Mouse (Mus musculus) neural tube, embryonic 13.5 days (tissue): ENCODE results near the gene Rimbp3. TPM values are rescaled to one million over a fixed set of nuclear protein-coding genes. Genes with fewer than 3 reads are reported as not detected.

Source experiments
- ATAC-seq: fragments of 200-750 bp; cut with Nextera tagmentation; 2 replicates; pipeline ENCODE4 v1.8.0; 2017; ENCODE audit warnings: low read depth, mild to moderate bottlenecking, moderate TSS enrichment, moderate library complexity
- H3K27ac ChIP-seq: fragments of 300-500 bp; sonication (generic); replicated peaks from 2 replicates; pipeline ENCODE4 v1.5.1; 2015; ENCODE audit warnings: moderate library complexity, mild to moderate bottlenecking, inconsistent platforms
- H3K27me3 ChIP-seq: fragments of 300-500 bp; sonication (generic); 2 replicates; pipeline ENCODE4 v1.6.1; 2015; ENCODE audit warnings: mild to moderate bottlenecking, inconsistent platforms
- H3K36me3 ChIP-seq: fragments of 300-500 bp; sonication (generic); 2 replicates; pipeline ENCODE4 v1.6.1; 2015; ENCODE audit warnings: mild to moderate bottlenecking, inconsistent platforms
- H3K4me1 ChIP-seq: fragments of 300-500 bp; sonication (generic); replicated peaks from 2 replicates; pipeline ENCODE4 v1.6.1; 2015; ENCODE audit warnings: inconsistent platforms
- H3K4me2 ChIP-seq: fragments of 300-500 bp; sonication (generic); 2 replicates; pipeline ENCODE4 v1.6.1; 2015; ENCODE audit warnings: inconsistent platforms, mild to moderate bottlenecking, moderate library complexity
- H3K4me3 ChIP-seq: fragments of 300-500 bp; sonication (generic); 2 replicates; pipeline ENCODE4 v1.5.1; 2015; ENCODE audit warnings: mild to moderate bottlenecking, inconsistent platforms
- H3K9ac ChIP-seq: fragments of 300-500 bp; sonication (generic); 2 replicates; pipeline ENCODE4 v1.6.1; 2015; ENCODE audit warnings: moderate library complexity, mild to moderate bottlenecking, inconsistent platforms
- H3K9me3 ChIP-seq: fragments of 300-500 bp; sonication (generic); 2 replicates; pipeline ENCODE4 v1.6.1; 2016; ENCODE audit warnings: inconsistent platforms
- WGBS: fragments of 180-500 bp; shearing (Covaris S2); methylation state at CpG from one replicate; pipeline ENCODE4 v1.1.7; 2015; 5-methylcytosine and 5-hydroxymethylcytosine counted together
- polyA plus RNA-seq: library from polyadenylated mRNA; unstranded; fragments of >200 nt; fragmentation: Nextera tagmentation; extraction: Ambion mirVana; gene quantifications from 2 replicates; pipeline ENCODE4 v1.2.1, GENCODE M21; 2015

Gene Rimbp3
- polyA plus RNA-seq, 1 experiment from 2014 or later: 1.5 TPM

- 75% methylated on average over 4 of the region's 4 CpGs for WGBS
- no peaks in the 10 kb centered on the region for H3K27me3 ChIP-seq
- no peak overlapping the region for H3K4me2 ChIP-seq
- no peak overlapping the region for H3K4me3 ChIP-seq
- H3K27ac ChIP-seq: no peak overlapping the region
- no peaks in the 10 kb centered on the region for H3K36me3 ChIP-seq
- no peak for ATAC-seq
- no peaks in the 10 kb centered on the region for H3K9me3 ChIP-seq
- H3K4me1 ChIP-seq: peaks cover 33% of the 10 kb centered on the region
- H3K9ac ChIP-seq: no peak overlapping the region
These were observed 39.3 kb downstream of the Rimbp3 start for GRCm38 (mm10) chr16:17247727-17248126.

GRCm38 (mm10) chr16:17249135-17249534 is 40.7 kb downstream of the Rimbp3 start:
- Histone ChIP-seq H3K27me3 (no peaks in the 10 kb centered on the region), H3K4me1 (peaks cover 42% of the 10 kb centered on the region), H3K36me3 (no peaks in the 10 kb centered on the region), H3K27ac (no peak overlapping the region), H3K4me3 (no peak overlapping the region), H3K9ac (no peak overlapping the region), H3K9me3 (no peaks in the 10 kb centered on the region), H3K4me2 (no peak overlapping the region)
- 73% methylated on average over 6 of the region's 6 CpGs for WGBS
- no peak for ATAC-seq

GRCm38 (mm10) chr16:17251539-17251938 is 43.1 kb downstream of the Rimbp3 start:
- H3K4me3 ChIP-seq: no peak overlapping the region
- H3K27me3 ChIP-seq: no peaks in the 10 kb centered on the region
- H3K9me3 ChIP-seq: no peaks in the 10 kb centered on the region
- no peak for ATAC-seq
- peaks cover 12% of the 10 kb centered on the region for H3K36me3 ChIP-seq
- H3K27ac ChIP-seq: no peak overlapping the region
- no peak overlapping the region for H3K9ac ChIP-seq
- H3K4me2 ChIP-seq: no peak overlapping the region
- peaks cover 46% of the 10 kb centered on the region for H3K4me1 ChIP-seq
- 71% methylated on average over 3 of the region's 3 CpGs for WGBS

DNA sequence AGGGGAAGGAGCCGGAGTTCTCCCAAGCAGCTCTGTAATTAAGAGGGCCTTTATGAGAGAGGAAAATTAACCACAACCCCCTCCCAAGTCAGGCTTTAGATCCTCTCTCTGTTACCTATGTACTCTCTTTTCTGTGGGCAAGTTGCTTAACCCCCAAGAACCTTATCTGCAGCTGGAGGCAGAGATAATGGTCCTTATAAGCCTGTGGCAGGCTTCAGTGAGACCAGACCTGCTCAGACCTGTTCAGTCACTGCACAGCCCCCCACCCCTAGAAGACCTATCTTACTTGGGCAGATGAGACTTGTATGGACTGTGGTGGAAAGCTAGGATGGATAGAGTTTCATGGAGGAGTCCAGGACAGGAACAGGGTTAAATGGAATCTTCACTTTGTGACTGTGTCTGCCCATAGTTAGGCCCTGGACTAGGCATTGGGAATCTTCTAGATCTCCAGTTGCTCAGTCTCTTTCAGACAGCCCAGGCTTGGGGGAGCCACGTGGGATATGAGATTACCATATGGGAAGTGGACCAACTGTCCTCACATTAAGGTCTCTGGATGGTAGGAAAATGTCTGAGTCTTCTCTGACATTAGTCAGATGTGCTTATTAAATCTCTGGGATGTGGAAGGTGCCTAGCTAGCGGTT is 43.8 kb downstream of the Rimbp3 start:
- Histone ChIP-seq H3K9me3 (no peaks in the 10 kb centered on the region), H3K36me3 (peaks cover 17% of the 10 kb centered on the region), H3K27ac (no peak overlapping the region), H3K4me3 (no peak overlapping the region), H3K27me3 (no peaks in the 10 kb centered on the region), H3K4me1 (peaks cover 46% of the 10 kb centered on the region), H3K9ac (no peak overlapping the region), H3K4me2 (no peak overlapping the region)
- 86% methylated on average over 3 of the region's 3 CpGs for WGBS
- no peak for ATAC-seq

- H3K27ac ChIP-seq: no peak overlapping the region
- 75% methylated on average over 7 of the region's 7 CpGs for WGBS
- H3K9me3 ChIP-seq: no peaks in the 10 kb centered on the region
- no peak overlapping the region for H3K4me2 ChIP-seq
- H3K9ac ChIP-seq: no peak overlapping the region
- H3K36me3 ChIP-seq: peaks cover 24% of the 10 kb centered on the region
- H3K4me3 ChIP-seq: no peak overlapping the region
- peaks cover 40% of the 10 kb centered on the region for H3K4me1 ChIP-seq
- no peak for ATAC-seq
- no peaks in the 10 kb centered on the region for H3K27me3 ChIP-seq
These were observed 44.4 kb downstream of the Rimbp3 start for GRCm38 (mm10) chr16:17252841-17253240.

GRCm38 (mm10) chr16:17254005-17254597 is 45.7 kb downstream of the Rimbp3 start:
- Histone ChIP-seq H3K4me3 (no peak overlapping the region), H3K9me3 (no peaks in the 10 kb centered on the region), H3K36me3 (peaks cover 36% of the 10 kb centered on the region), H3K4me2 (no peak overlapping the region), H3K27ac (0 out of 2 replicates have a peak overlapping the region, but pooled peaks have one; percentile 10), H3K27me3 (no peaks in the 10 kb centered on the region), H3K4me1 (peaks cover 38% of the 10 kb centered on the region), H3K9ac (no peak overlapping the region)
- no peak for ATAC-seq
- 16% methylated on average over 4 of the region's 4 CpGs for WGBS

- ATAC-seq: no peak
- Histone ChIP-seq H3K27me3 (no peaks in the 10 kb centered on the region), H3K36me3 (peaks cover 47% of the 10 kb centered on the region), H3K9me3 (no peaks in the 10 kb centered on the region), H3K4me2 (no peak overlapping the region), H3K9ac (no peak overlapping the region), H3K27ac (no peak overlapping the region), H3K4me3 (no peak overlapping the region), H3K4me1 (peaks cover 38% of the 10 kb centered on the region)
- WGBS: 84% methylated on average over 2 of the region's 2 CpGs
These were observed 46.9 kb downstream of the Rimbp3 start for GRCm38 (mm10) chr16:17255270-17255669.

DNA sequence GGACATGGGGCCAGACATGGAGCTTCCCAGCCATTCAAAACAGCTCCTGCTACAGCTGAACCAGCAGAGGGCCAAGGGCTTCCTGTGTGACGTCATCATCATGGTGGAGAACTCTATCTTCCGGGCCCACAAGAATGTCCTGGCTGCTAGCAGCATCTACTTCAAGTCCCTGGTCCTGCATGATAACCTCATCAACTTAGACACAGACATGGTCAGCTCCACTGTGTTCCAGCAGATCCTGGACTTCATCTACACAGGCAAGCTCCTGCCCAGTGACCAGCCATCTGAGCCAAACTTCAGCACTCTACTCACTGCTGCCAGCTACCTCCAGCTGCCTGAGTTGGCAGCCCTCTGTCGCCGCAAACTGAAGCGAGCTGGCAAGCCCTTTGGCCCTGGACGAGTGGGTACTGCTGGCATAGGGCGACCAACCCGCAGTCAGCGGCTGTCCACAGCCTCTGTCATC is 49.0 kb downstream of the Rimbp3 start:
- H3K36me3 ChIP-seq: peaks cover 65% of the 10 kb centered on the region
- WGBS: 95% methylated on average over 9 of the region's 9 CpGs
- no peak overlapping the region for H3K9ac ChIP-seq
- H3K27ac ChIP-seq: no peak overlapping the region
- no peaks in the 10 kb centered on the region for H3K27me3 ChIP-seq
- no peak overlapping the region for H3K4me2 ChIP-seq
- ATAC-seq: no peak
- H3K9me3 ChIP-seq: no peaks in the 10 kb centered on the region
- H3K4me3 ChIP-seq: no peak overlapping the region
- peaks cover 22% of the 10 kb centered on the region for H3K4me1 ChIP-seq

- peaks cover 70% of the 10 kb centered on the region for H3K36me3 ChIP-seq
- no peak for ATAC-seq
- WGBS: 95% methylated on average over 12 of the region's 12 CpGs
These were observed 50.5 kb downstream of the Rimbp3 start for GRCm38 (mm10) chr16:17258917-17259316.

DNA sequence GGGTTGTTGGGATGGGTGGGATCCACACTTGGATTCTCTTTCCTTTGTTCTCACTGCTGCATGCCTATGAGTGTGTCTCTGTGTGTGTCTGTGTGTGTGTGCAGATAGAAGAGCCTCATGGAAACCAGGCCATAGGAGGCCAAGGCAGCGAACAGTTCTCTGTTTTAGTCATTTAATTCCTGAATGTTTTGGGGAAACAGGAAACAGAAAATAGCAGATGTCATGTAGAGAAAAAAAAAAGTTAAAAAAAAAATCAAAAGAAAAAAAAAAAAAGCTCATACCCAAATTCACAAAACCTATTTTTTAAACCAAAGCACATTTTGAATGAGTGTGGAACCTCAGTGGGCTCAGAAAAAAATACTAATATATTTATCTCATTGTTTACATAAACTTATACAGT is 52.9 kb downstream of the Rimbp3 start:
- H3K4me1 ChIP-seq: no peaks in the 10 kb centered on the region
- no peak overlapping the region for H3K9ac ChIP-seq
- H3K27ac ChIP-seq: no peak overlapping the region
- WGBS: 93% methylated on average over 1 of the region's 1 CpGs
- H3K4me3 ChIP-seq: no peak overlapping the region
- H3K36me3 ChIP-seq: peaks cover 58% of the 10 kb centered on the region
- no peak for ATAC-seq
- no peaks in the 10 kb centered on the region for H3K9me3 ChIP-seq
- H3K27me3 ChIP-seq: no peaks in the 10 kb centered on the region
- no peak overlapping the region for H3K4me2 ChIP-seq

More at GRCm38 (mm10) chr16:17258917-17259316, 50.5 kb downstream of the Rimbp3 start:
- H3K27ac ChIP-seq: no peak overlapping the region
- no peak overlapping the region for H3K4me3 ChIP-seq
- no peaks in the 10 kb centered on the region for H3K27me3 ChIP-seq
- H3K9me3 ChIP-seq: no peaks in the 10 kb centered on the region
- no peak overlapping the region for H3K4me2 ChIP-seq
- no peak overlapping the region for H3K9ac ChIP-seq
- peaks cover 6% of the 10 kb centered on the region for H3K4me1 ChIP-seq
